Mouse (Mus musculus): Measurements from ENCODE around the gene Nxf2. TPM values are rescaled to one million over a fixed set of nuclear protein-coding genes. Genes with fewer than 3 reads are reported as not detected.

Nxf2 gene
- polyA plus RNA-seq, 1 experiment, result not detected

- no peak for TF ChIP-seq GATA1 (IDR thresholded peaks at IDR 0.05; ENCODE audit: low read length)
Measured at GRCm38 (mm10) chrX:134910345-134910744, 54.2 kb downstream of the Nxf2 start.

Other genes starting within 250 kb of the Nxf2 start
- gene Armcx1, start 246.8 kb downstream of the Nxf2 start, polyA plus RNA-seq (2012), result 4.3 and 6.0 TPM in 2 replicates
- gene Armcx6, start 213.3 kb downstream of the Nxf2 start, polyA plus RNA-seq (2012), result not detected in 2 replicates
- not detected in 2 replicates for gene Armcx3, start 208.2 kb downstream of the Nxf2 start, polyA plus RNA-seq (2012)
- 7.1 and 18.4 TPM in 2 replicates for gene Armcx2, start 155.5 kb downstream of the Nxf2 start, polyA plus RNA-seq (2012)
- 0.81 and 0.97 TPM in 2 replicates for gene Zmat1, start 44.5 kb upstream of the Nxf2 start, polyA plus RNA-seq (2012)
- gene Gm15023, start 212.9 kb upstream of the Nxf2 start, polyA plus RNA-seq (2012), result not detected in 2 replicates
- not detected in 2 replicates for gene Tceal6, start 245.9 kb upstream of the Nxf2 start, polyA plus RNA-seq (2012)